Mouse (Mus musculus) limb, embryonic 12.5 days (tissue): Measurements from ENCODE around the gene Stum. TPM values are rescaled to one million over a fixed set of nuclear protein-coding genes. Genes with fewer than 3 reads are reported as not detected.

Source experiments
- ATAC-seq: fragments of 200-750 bp; cut with Nextera tagmentation; 2 replicates; pipeline ENCODE4 v1.8.0; 2017; ENCODE audit warnings: low read depth, moderate TSS enrichment; ENCODE audit not compliant: insufficient number of reproducible peaks, insufficient read depth, low FRiP score, low TSS enrichment
- H3K27ac ChIP-seq: fragments of 300-500 bp; sonication (generic); 2 replicates; pipeline ENCODE4 v1.5.1; 2016; ENCODE audit warnings: mild to moderate bottlenecking, moderate library complexity
- H3K27me3 ChIP-seq: fragments of 300-500 bp; sonication (generic); 2 replicates; pipeline ENCODE4 v1.6.1; 2016; ENCODE audit warnings: mild to moderate bottlenecking, moderate library complexity
- H3K36me3 ChIP-seq: fragments of 300-500 bp; sonication (generic); 2 replicates; pipeline ENCODE4 v1.6.1; 2016; ENCODE audit warnings: mild to moderate bottlenecking, moderate library complexity
- H3K4me1 ChIP-seq: fragments of 300-500 bp; sonication (generic); replicated peaks from 2 replicates; pipeline ENCODE4 v1.6.1; 2016
- H3K4me2 ChIP-seq: fragments of 300-500 bp; sonication (generic); 2 replicates; pipeline ENCODE4 v1.6.1; 2016; ENCODE audit warnings: mild to moderate bottlenecking, moderate library complexity
- H3K4me3 ChIP-seq: fragments of 300-500 bp; sonication (generic); replicated peaks from 2 replicates; pipeline ENCODE4 v1.5.1; 2016; ENCODE audit warnings: mild to moderate bottlenecking
- H3K9ac ChIP-seq: fragments of 300-500 bp; sonication (generic); replicated peaks from 2 replicates; pipeline ENCODE4 v1.6.1; 2016; ENCODE audit warnings: mild to moderate bottlenecking, moderate library complexity
- H3K9me3 ChIP-seq: fragments of 300-500 bp; sonication (generic); 2 replicates; pipeline ENCODE4 v1.6.1; 2016; ENCODE audit warnings: mild to moderate bottlenecking, moderate library complexity
- whole genome bisulfite sequencing: fragments of 180-500 bp; shearing (Covaris S2); methylation state at CpG from one replicate; pipeline ENCODE4 v1.1.7; 2016; 5-methylcytosine and 5-hydroxymethylcytosine counted together
- polyA plus RNA-seq: library from polyadenylated mRNA; unstranded; fragments of >200 nt; fragmentation: Nextera tagmentation; extraction: Ambion mirVana; gene quantifications from 2 replicates; pipeline ENCODE4 v1.2.1, GENCODE M21; 2016

Stum gene
- polyA plus RNA-seq, 1 experiment from 2014 or later, result 1.8 TPM

DNA sequence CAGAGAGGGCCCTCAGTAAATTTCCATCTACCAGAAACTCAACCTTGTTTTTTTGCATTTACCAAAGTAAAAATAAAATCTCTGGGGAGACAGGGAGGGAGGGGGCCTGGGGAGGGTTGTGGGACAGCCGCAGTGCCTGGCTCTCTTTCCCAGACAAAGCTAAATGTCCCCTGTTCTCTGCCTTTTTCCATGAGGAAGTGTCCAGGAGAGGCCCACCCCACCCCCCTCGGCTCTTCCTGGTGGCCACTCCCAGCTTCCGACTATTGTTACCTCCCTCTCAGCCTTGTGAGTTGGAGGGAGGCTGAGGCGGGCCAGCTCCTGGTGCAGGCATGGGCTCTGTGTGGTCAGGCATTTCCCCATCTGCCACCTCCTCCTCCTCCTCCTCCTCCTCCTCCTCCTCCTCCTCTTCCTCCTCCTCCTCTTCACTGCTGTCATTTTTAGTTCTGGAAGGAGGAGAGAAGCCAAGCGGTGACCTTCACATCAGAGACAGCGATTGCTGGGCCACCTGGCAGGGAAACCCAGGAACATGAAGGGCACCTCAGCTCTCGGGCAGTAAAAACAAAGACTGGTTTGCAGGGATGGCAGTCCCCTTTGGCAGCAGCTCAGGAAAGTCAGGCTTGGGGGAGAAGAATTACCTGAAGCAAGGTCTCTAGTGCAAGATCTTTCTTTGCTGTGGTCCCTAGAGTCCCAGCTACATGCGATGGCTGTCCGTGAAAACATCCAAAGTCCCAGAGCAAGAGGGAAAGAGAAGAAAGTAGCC is 77.5 kb downstream of the Stum start:
- Histone ChIP-seq H3K36me3 (no peaks in the 10 kb centered on the region), H3K27ac (no peak overlapping the region), H3K27me3 (no peaks in the 10 kb centered on the region), H3K4me1 (peaks cover 79% of the 10 kb centered on the region), H3K9me3 (no peaks in the 10 kb centered on the region), H3K9ac (no peak overlapping the region), H3K4me3 (no peak overlapping the region), H3K4me2 (no peak overlapping the region)
- ATAC-seq, result no peak
- WGBS, result 81% methylated on average over 9 of the region's 9 CpGs

DNA sequence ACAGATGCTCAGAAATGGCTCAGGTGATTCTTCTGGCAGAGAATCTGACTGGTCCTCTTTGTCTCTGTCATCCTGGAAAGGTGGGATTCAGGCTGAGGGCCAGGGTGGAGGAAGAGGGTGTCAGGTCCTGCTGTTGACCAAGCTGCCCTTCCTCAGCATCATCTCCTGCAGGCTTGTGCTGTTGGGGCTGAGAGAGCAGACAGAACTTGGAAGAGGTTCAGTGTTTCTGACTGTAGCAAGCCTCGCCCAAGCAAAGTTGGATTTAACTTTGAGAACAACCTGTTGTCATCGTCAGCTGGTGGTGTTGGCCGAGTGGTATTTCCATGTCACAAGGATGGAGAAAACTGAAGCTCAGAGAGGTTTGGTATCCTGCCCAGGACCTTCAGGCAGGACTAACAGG is 78.6 kb downstream of the Stum start:
- Histone ChIP-seq H3K4me1 (peaks cover 77% of the 10 kb centered on the region), H3K27me3 (no peaks in the 10 kb centered on the region), H3K9me3 (no peaks in the 10 kb centered on the region), H3K4me3 (no peak overlapping the region), H3K4me2 (no peak overlapping the region), H3K36me3 (no peaks in the 10 kb centered on the region), H3K27ac (peak overlapping the region; percentile 92), H3K9ac (no peak overlapping the region)
- no peak for ATAC-seq
- WGBS, result 97% methylated on average over 3 of the region's 3 CpGs

- peak overlapping the region; percentile 92 for H3K27ac ChIP-seq
- H3K4me3 ChIP-seq, result no peak overlapping the region
- no peaks in the 10 kb centered on the region for H3K36me3 ChIP-seq
- WGBS, result 70% methylated on average over 32 of the region's 32 CpGs
- no peak for ATAC-seq
- H3K9ac ChIP-seq, result peak overlapping the region; percentile 8; the same call in 1 of the 2 replicates
- H3K4me2 ChIP-seq, result peak overlapping the region; percentile 26
- H3K9me3 ChIP-seq, result no peaks in the 10 kb centered on the region
- peaks cover 70% of the 10 kb centered on the region for H3K4me1 ChIP-seq
- H3K27me3 ChIP-seq, result no peaks in the 10 kb centered on the region
Measured at GRCm38 (mm10) chr1:180403694-180404606, 79.4 kb downstream of the Stum start.

- Histone ChIP-seq H3K27ac (peak overlapping the region; percentile 92), H3K4me3 (no peak overlapping the region), H3K36me3 (no peaks in the 10 kb centered on the region), H3K4me1 (peaks cover 64% of the 10 kb centered on the region), H3K4me2 (peak overlapping the region; percentile 26; the same call in 1 of the 2 replicates), H3K9me3 (no peaks in the 10 kb centered on the region), H3K27me3 (no peaks in the 10 kb centered on the region), H3K9ac (peak overlapping the region; percentile 8; the same call in 1 of the 2 replicates)
- ATAC-seq, result no peak
- 88% methylated on average over 8 of the region's 8 CpGs for WGBS
Measured at GRCm38 (mm10) chr1:180403357-180403693, 80.0 kb downstream of the Stum start.

DNA sequence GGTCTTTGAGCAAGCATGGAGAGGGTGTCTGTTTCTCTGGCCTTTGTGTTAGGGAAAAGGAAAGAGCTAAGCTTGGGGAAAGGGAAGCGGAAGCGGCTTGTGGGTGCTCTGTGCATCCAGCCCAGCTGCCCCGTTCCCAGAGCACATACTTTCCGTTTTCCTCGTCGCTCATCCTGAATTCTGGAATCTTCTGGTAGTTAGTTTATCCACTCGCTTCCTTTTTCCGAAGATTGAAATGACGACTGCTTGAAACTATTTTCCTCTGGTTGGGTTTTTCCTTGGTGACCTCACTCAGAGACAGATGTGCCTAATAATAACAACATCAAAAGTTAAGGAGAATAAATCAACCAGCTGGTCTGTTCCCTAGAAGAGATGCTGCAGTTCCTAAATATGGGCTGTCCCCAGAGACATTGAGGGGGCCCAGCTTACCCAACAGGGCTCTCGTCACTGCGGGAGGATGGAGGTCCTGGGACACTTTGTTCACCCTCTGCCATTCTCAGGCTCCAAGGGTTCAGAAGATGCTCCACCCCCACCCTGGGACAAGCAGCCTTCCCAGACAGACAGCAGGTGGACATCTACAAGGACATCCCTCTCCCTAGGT is 80.7 kb downstream of the Stum start:
- H3K4me3 ChIP-seq, result no peak overlapping the region
- peak overlapping the region; percentile 92; the same call in 1 of the 2 replicates for H3K27ac ChIP-seq
- no peak overlapping the region for H3K4me2 ChIP-seq
- peaks cover 57% of the 10 kb centered on the region for H3K4me1 ChIP-seq
- 85% methylated on average over 11 of the region's 11 CpGs for WGBS
- H3K9me3 ChIP-seq, result no peaks in the 10 kb centered on the region
- no peak overlapping the region for H3K9ac ChIP-seq
- no peaks in the 10 kb centered on the region for H3K27me3 ChIP-seq
- no peaks in the 10 kb centered on the region for H3K36me3 ChIP-seq
- ATAC-seq, result no peak

GRCm38 (mm10) chr1:180401725-180402124 is 81.6 kb downstream of the Stum start:
- Histone ChIP-seq H3K4me2 (no peak overlapping the region), H3K27me3 (no peaks in the 10 kb centered on the region), H3K36me3 (no peaks in the 10 kb centered on the region), H3K9ac (no peak overlapping the region), H3K27ac (no peak overlapping the region), H3K4me1 (peaks cover 49% of the 10 kb centered on the region), H3K4me3 (no peak overlapping the region), H3K9me3 (no peaks in the 10 kb centered on the region)
- no peak for ATAC-seq
- WGBS, result 88% methylated on average over 6 of the region's 6 CpGs

- no peak overlapping the region for H3K4me3 ChIP-seq
- no peak overlapping the region for H3K9ac ChIP-seq
- H3K9me3 ChIP-seq, result no peaks in the 10 kb centered on the region
- peaks cover 42% of the 10 kb centered on the region for H3K4me1 ChIP-seq
- 68% methylated on average over 4 of the region's 4 CpGs for WGBS
- no peaks in the 10 kb centered on the region for H3K27me3 ChIP-seq
- no peak overlapping the region for H3K4me2 ChIP-seq
- H3K36me3 ChIP-seq, result no peaks in the 10 kb centered on the region
- no peak for ATAC-seq
- no peak overlapping the region for H3K27ac ChIP-seq
Measured at GRCm38 (mm10) chr1:180400691-180401455, 82.4 kb downstream of the Stum start.

DNA sequence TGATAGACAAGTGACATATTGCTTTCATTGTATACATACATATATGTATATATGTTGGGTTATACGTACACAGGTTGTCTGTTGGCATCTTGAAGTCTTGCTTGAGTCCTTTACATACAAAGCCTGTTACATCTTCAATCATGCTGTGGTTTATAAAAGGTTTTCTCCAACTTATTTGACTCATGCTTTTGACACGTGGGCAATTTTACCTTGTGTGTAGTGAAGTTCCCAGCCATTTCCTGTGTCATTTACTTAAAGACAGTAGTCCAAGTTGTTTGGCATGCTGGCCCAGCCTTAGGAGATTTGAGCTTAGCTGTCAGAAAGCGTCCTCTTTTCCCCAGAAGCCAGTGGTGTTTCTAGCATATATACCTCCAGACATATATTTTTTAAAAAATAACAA is 84.9 kb downstream of the Stum start:
- Histone ChIP-seq H3K36me3 (peaks cover 3% of the 10 kb centered on the region; the same call in 1 of the 2 replicates), H3K4me3 (no peak overlapping the region), H3K4me2 (no peak overlapping the region), H3K9ac (no peak overlapping the region), H3K4me1 (peaks cover 29% of the 10 kb centered on the region), H3K27me3 (no peaks in the 10 kb centered on the region), H3K9me3 (no peaks in the 10 kb centered on the region), H3K27ac (no peak overlapping the region)
- 80% methylated on average over 3 of the region's 3 CpGs for WGBS
- no peak for ATAC-seq

- Histone ChIP-seq H3K9ac (no peak overlapping the region), H3K4me2 (no peak overlapping the region), H3K27ac (no peak overlapping the region), H3K4me1 (peaks cover 27% of the 10 kb centered on the region), H3K4me3 (no peak overlapping the region), H3K36me3 (peaks cover 3% of the 10 kb centered on the region; the same call in 1 of the 2 replicates), H3K27me3 (no peaks in the 10 kb centered on the region), H3K9me3 (no peaks in the 10 kb centered on the region)
- no peak for ATAC-seq
- 67% methylated on average over 5 of the region's 5 CpGs for WGBS
Measured at GRCm38 (mm10) chr1:180397734-180398133, 85.6 kb downstream of the Stum start.

DNA sequence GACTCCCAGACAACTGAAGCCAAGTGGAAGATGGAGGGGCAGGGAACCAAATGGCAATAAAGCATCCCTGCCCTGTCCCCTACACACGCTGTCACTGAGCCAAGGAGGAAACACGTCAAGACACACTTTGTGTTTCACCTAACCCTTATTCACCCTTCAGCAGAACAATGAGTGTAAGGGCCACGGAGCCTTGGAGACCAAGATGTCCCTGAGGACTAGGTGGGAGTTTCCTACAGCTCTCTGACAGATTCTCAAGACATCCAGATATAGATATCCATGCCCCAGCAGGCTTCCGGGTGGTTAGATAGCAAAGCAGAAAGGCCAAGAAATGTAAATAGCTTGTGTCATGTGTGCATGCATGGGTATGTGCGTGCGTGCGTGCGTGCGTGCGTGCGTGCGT is 89.4 kb downstream of the Stum start:
- H3K9me3 ChIP-seq, result no peaks in the 10 kb centered on the region
- no peak for ATAC-seq

More for the DNA sequence above, 89.4 kb downstream of the Stum start:
- H3K9ac ChIP-seq, result no peak overlapping the region
- H3K4me2 ChIP-seq, result no peak overlapping the region
- peaks cover 3% of the 10 kb centered on the region; the same call in 1 of the 2 replicates for H3K36me3 ChIP-seq
- peaks cover 11% of the 10 kb centered on the region; the same call in 1 of the 2 replicates for H3K4me1 ChIP-seq
- no peak overlapping the region for H3K27ac ChIP-seq
- no peaks in the 10 kb centered on the region for H3K27me3 ChIP-seq
- no peak overlapping the region for H3K4me3 ChIP-seq
- 87% methylated on average over 12 of the region's 12 CpGs for whole genome bisulfite sequencing
